ENCODE assay signal across 8 mouse cellular contexts in genomic region chr1:74415143-74415542, GRCm38 (mm10). TPM values are rescaled to one million over a fixed set of nuclear protein-coding genes. Genes with fewer than 3 reads are reported as not detected.
A peak's percentile ranks its signal among the peaks of the same experiment; 100 is the strongest.
DNase-seq lines count a peak whose midpoint lies in the region; ATAC-seq lines count a peak whose summit lies in the region.

No protein-coding gene starts in this region.

- 52% methylated on average over 4 of the region's 4 CpGs for WGBS in embryonic facial prominence, embryonic 11.5 days
- 40% methylated on average over 3 of the region's 4 CpGs for WGBS in limb, embryonic 11.5 days

- H3K27ac ChIP-seq in embryonic facial prominence, embryonic 11.5 days (replicated peaks; ENCODE audit: low read depth, low read length), result no peak overlapping the region
- no peak overlapping the region for H3K27ac ChIP-seq in limb, embryonic 11.5 days (replicated peaks; ENCODE audit: low read depth, low read length)

- H3K9ac ChIP-seq in embryonic facial prominence, embryonic 11.5 days (replicated peaks; ENCODE audit: low read length), result no peak overlapping the region
- H3K9ac ChIP-seq in limb, embryonic 11.5 days (ENCODE audit: low read length), result no peak overlapping the region

- H3K4me3 ChIP-seq in embryonic facial prominence, embryonic 11.5 days (ENCODE audit: low read depth, low read length), result no peak overlapping the region
- no peak overlapping the region for H3K4me3 ChIP-seq in limb, embryonic 11.5 days (ENCODE audit: low read depth, low read length)

- no peaks in the 10 kb centered on the region for H3K4me1 ChIP-seq in embryonic facial prominence, embryonic 11.5 days (ENCODE audit: control insufficient read depth, insufficient read depth, low read length)
- no peaks in the 10 kb centered on the region for H3K4me1 ChIP-seq in limb, embryonic 11.5 days (ENCODE audit: control insufficient read depth, insufficient read depth, low read length)

- peak; percentile 61 for DNase-seq in adrenal gland, adult 2 months
- DNase-seq in adrenal gland, adult 18-20 months (ENCODE audit: low spot score in 2 of 2), result no peak
- DNase-seq in 416B (ENCODE audit: low read depth), result peak; percentile 70
- DNase-seq in embryonic facial prominence, embryonic 11.5 days (ENCODE audit: low spot score), result peak; percentile 38
- peak; percentile 39 for DNase-seq in limb, embryonic 11.5 days (ENCODE audit: low spot score)
- DNase-seq in testis, postnatal 10 days (ENCODE audit: low spot score), result peak; percentile 66
- DNase-seq in layer of hippocampus, adult 8-10 months (ENCODE audit: low spot score in 2 of 2), result no peak
- no peak for DNase-seq in left cerebral cortex, postnatal 36 days (ENCODE audit: low spot score in 2 of 2)

- no peak overlapping the region for H3K4me2 ChIP-seq in embryonic facial prominence, embryonic 11.5 days (ENCODE audit: low read depth, low read length)
- H3K4me2 ChIP-seq in limb, embryonic 11.5 days (ENCODE audit: low read depth, severe bottlenecking), result no peak overlapping the region

- H3K9me3 ChIP-seq in embryonic facial prominence, embryonic 11.5 days (replicated peaks; ENCODE audit: control insufficient read depth, low read length), result no peaks in the 10 kb centered on the region
- H3K9me3 ChIP-seq in limb, embryonic 11.5 days (ENCODE audit: control insufficient read depth, low read length), result no peaks in the 10 kb centered on the region

- ATAC-seq in embryonic facial prominence, embryonic 11.5 days (replicated peaks; ENCODE audit: insufficient number of reproducible peaks, low FRiP score, low TSS enrichment, low read depth), result no peak
- ATAC-seq in limb, embryonic 11.5 days (ENCODE audit: insufficient number of reproducible peaks, low FRiP score, low TSS enrichment, low read depth), result no peak

- H3K36me3 ChIP-seq in embryonic facial prominence, embryonic 11.5 days (replicated peaks; ENCODE audit: control insufficient read depth, insufficient read depth, low read depth, low read length), result no peaks in the 10 kb centered on the region
- no peaks in the 10 kb centered on the region for H3K36me3 ChIP-seq in limb, embryonic 11.5 days (ENCODE audit: control insufficient read depth, insufficient read depth, low read length)

- intact Hi-C loops in left cerebral cortex, postnatal 36 days (cut with DNase I), result no loop called here

- H3K27me3 ChIP-seq in embryonic facial prominence, embryonic 11.5 days (ENCODE audit: control insufficient read depth, insufficient read depth, low read length), result no peaks in the 10 kb centered on the region
- H3K27me3 ChIP-seq in limb, embryonic 11.5 days (ENCODE audit: control insufficient read depth, insufficient read depth, low read length), result no peaks in the 10 kb centered on the region

RNA-seq across cellular contexts. Expression of gene Vil1, which starts 6.0 kb away (rescaled TPM):
- 1 to 10 TPM in 1 of 2 experiments, under 1 TPM in 1; 0.95 to 1.1 TPM for total RNA-seq in adrenal gland, adult 2 months (2021)
- polyA plus RNA-seq in adrenal gland, adult 2 months (2012; rRNA removed), result 0.13 and 0.20 TPM in 2 replicates
- 1 to 10 TPM; 1.8 to 1.9 TPM for total RNA-seq in adrenal gland, adult 18-20 months (2021)
- polyA plus RNA-seq in embryonic facial prominence, embryonic 11.5 days (2014; fragmentation: Nextera tagmentation; extraction: Ambion mirVana), result 0.07 and 0.11 TPM in 2 replicates
- 0.16 and 0.18 TPM in 2 replicates for polyA plus RNA-seq in limb, embryonic 11.5 days (2014; fragmentation: Nextera tagmentation; extraction: Ambion mirVana)
- total RNA-seq in layer of hippocampus, adult 8-10 months (2022), result under 1 TPM; 0.71 to 0.92 (median 0.82) TPM
- total RNA-seq in left cerebral cortex, postnatal 36 days (2021), result 1 to 10 TPM in 1 of 2 experiments, under 1 TPM in 1; 0.39 to 1.1 TPM

RNA-seq across cellular contexts. Expression of gene Ctdsp1, which starts 23.8 kb away (rescaled TPM):
- 100 to 1,000 TPM; 169 to 172 TPM for total RNA-seq in adrenal gland, adult 2 months (2021)
- polyA plus RNA-seq in adrenal gland, adult 2 months (2012; rRNA removed), result 195 and 226 TPM in 2 replicates
- 100 to 1,000 TPM; 133 to 136 TPM for total RNA-seq in adrenal gland, adult 18-20 months (2021)
- 60.0 and 66.2 TPM in 2 replicates for polyA plus RNA-seq in embryonic facial prominence, embryonic 11.5 days (2014; fragmentation: Nextera tagmentation; extraction: Ambion mirVana)
- 74.7 and 75.8 TPM in 2 replicates for polyA plus RNA-seq in limb, embryonic 11.5 days (2014; fragmentation: Nextera tagmentation; extraction: Ambion mirVana)
- total RNA-seq in layer of hippocampus, adult 8-10 months (2022), result 10 to 100 TPM; 27.6 to 33.4 (median 31.6) TPM
- total RNA-seq in left cerebral cortex, postnatal 36 days (2021), result 10 to 100 TPM; 23.0 to 25.2 TPM

RNA-seq across cellular contexts. Expression of gene Slc11a1, which starts 40.1 kb away (rescaled TPM):
- 10 to 100 TPM; 13.1 to 16.3 TPM for total RNA-seq in adrenal gland, adult 2 months (2021)
- polyA plus RNA-seq in adrenal gland, adult 2 months (2012; rRNA removed), result 39.4 and 50.7 TPM in 2 replicates
- 10 to 100 TPM in 1 of 2 experiments, 1 to 10 TPM in 1; 9.5 to 20.5 TPM for total RNA-seq in adrenal gland, adult 18-20 months (2021)
- polyA plus RNA-seq in embryonic facial prominence, embryonic 11.5 days (2014; fragmentation: Nextera tagmentation; extraction: Ambion mirVana), result 2.4 and 4.9 TPM in 2 replicates
- 1.0 and 1.8 TPM in 2 replicates for polyA plus RNA-seq in limb, embryonic 11.5 days (2014; fragmentation: Nextera tagmentation; extraction: Ambion mirVana)
- 10 to 100 TPM in 2 of 4 experiments, 1 to 10 TPM in 2; 5.5 to 68.6 (median 30.6) TPM for total RNA-seq in layer of hippocampus, adult 8-10 months (2022)
- 1 to 10 TPM; 2.6 to 5.1 TPM for total RNA-seq in left cerebral cortex, postnatal 36 days (2021)

RNA-seq across cellular contexts. Expression of gene Catip, which starts 53.2 kb away (rescaled TPM):
- total RNA-seq in adrenal gland, adult 2 months (2021), result under 1 TPM; 0.29 to 0.69 TPM
- polyA plus RNA-seq in adrenal gland, adult 2 months (2012; rRNA removed), result 0.24 and 0.51 TPM in 2 replicates
- total RNA-seq in adrenal gland, adult 18-20 months (2021), result under 1 TPM; 0.33 to 0.35 TPM
- 0.22 and 0.36 TPM in 2 replicates for polyA plus RNA-seq in embryonic facial prominence, embryonic 11.5 days (2014; fragmentation: Nextera tagmentation; extraction: Ambion mirVana)
- 0.25 and 0.79 TPM in 2 replicates for polyA plus RNA-seq in limb, embryonic 11.5 days (2014; fragmentation: Nextera tagmentation; extraction: Ambion mirVana)
- total RNA-seq in layer of hippocampus, adult 8-10 months (2022), result 1 to 10 TPM; 1.7 to 3.3 (median 2.2) TPM
- total RNA-seq in left cerebral cortex, postnatal 36 days (2021), result 1 to 10 TPM; 1.3 TPM

Comparison
In these comparisons a context has a peak if more than half of its experiments do, and no peak if none do; other contexts are left out.
1. DNase-seq: peak in adrenal gland, adult 2 months (single experiment), 416B (single experiment), embryonic facial prominence, embryonic 11.5 days (single experiment), limb, embryonic 11.5 days (single experiment) and testis, postnatal 10 days (single experiment); none in adrenal gland, adult 18-20 months (0 of 2), layer of hippocampus, adult 8-10 months (0 of 2) and left cerebral cortex, postnatal 36 days (0 of 2).